Mouse (Mus musculus): ENCODE measurements at regions not wholly inside any gene's neighbourhood (a gene's known extent, or its start where the extent isn't known, plus 50 kb on each side); places are given as distances from the start of the nearest gene placed in this dataset.

GRCm38 (mm10) chr10:65114586-65114985 is 1024.5 kb upstream of the Lrrtm3 start:
- Histone ChIP-seq H3K27ac (replicated peaks) (no peak overlapping the region), H3K9ac (no peak overlapping the region), H3K4me2 (no peak overlapping the region), H3K4me1 (replicated peaks) (no peaks in the 10 kb centered on the region), H3K36me3 (replicated peaks) (no peaks in the 10 kb centered on the region), H3K4me3 (replicated peaks) (no peak overlapping the region), H3K9me3 (replicated peaks) (no peaks in the 10 kb centered on the region), H3K27me3 (no peaks in the 10 kb centered on the region)
- no peak for ATAC-seq (ENCODE audit: insufficient read depth)

- H3K4me1 ChIP-seq (replicated peaks), result no peaks in the 10 kb centered on the region
- ATAC-seq (ENCODE audit: insufficient read depth), result no peak
- H3K4me3 ChIP-seq (replicated peaks), result no peak overlapping the region
- 52% methylated on average over 5 of the region's 5 CpGs for WGBS (ENCODE audit: insufficient replicate concordance)
- no peaks in the 10 kb centered on the region for H3K36me3 ChIP-seq (replicated peaks)
- no peaks in the 10 kb centered on the region for H3K27me3 ChIP-seq
- H3K4me2 ChIP-seq, result no peak overlapping the region
- no peaks in the 10 kb centered on the region for H3K9me3 ChIP-seq (replicated peaks)
- no peak overlapping the region for H3K9ac ChIP-seq
- H3K27ac ChIP-seq (replicated peaks), result no peak overlapping the region
These were observed 1020.7 kb upstream of the Lrrtm3 start for GRCm38 (mm10) chr10:65110729-65111128.

- Histone ChIP-seq H3K4me1 (replicated peaks) (no peaks in the 10 kb centered on the region), H3K4me3 (replicated peaks) (no peak overlapping the region), H3K27ac (replicated peaks) (no peak overlapping the region), H3K4me2 (no peak overlapping the region), H3K36me3 (replicated peaks) (no peaks in the 10 kb centered on the region), H3K9ac (no peak overlapping the region), H3K27me3 (no peaks in the 10 kb centered on the region), H3K9me3 (replicated peaks) (no peaks in the 10 kb centered on the region)
- WGBS (ENCODE audit: insufficient replicate concordance), result 50% methylated on average over 2 of the region's 2 CpGs
- no peak for ATAC-seq (ENCODE audit: insufficient read depth)
These were observed 1017.3 kb upstream of the Lrrtm3 start for GRCm38 (mm10) chr10:65107413-65107812.

GRCm38 (mm10) chr10:65084446-65084845 is 994.4 kb upstream of the Lrrtm3 start:
- ATAC-seq (ENCODE audit: insufficient read depth), result no peak
- 51% methylated on average over 2 of the region's 2 CpGs for WGBS (ENCODE audit: insufficient replicate concordance)
- Histone ChIP-seq H3K4me3 (replicated peaks) (no peak overlapping the region), H3K4me2 (no peak overlapping the region), H3K9me3 (replicated peaks) (no peaks in the 10 kb centered on the region), H3K9ac (no peak overlapping the region), H3K27ac (replicated peaks) (no peak overlapping the region), H3K4me1 (replicated peaks) (no peaks in the 10 kb centered on the region), H3K27me3 (no peaks in the 10 kb centered on the region), H3K36me3 (replicated peaks) (no peaks in the 10 kb centered on the region)

GRCm38 (mm10) chr10:65081638-65082037 is 991.6 kb upstream of the Lrrtm3 start:
- no peak overlapping the region for H3K9ac ChIP-seq
- H3K4me2 ChIP-seq, result no peak overlapping the region
- no peak overlapping the region for H3K4me3 ChIP-seq (replicated peaks)
- 65% methylated on average over 1 of the region's 1 CpGs for WGBS (ENCODE audit: insufficient replicate concordance)
- no peaks in the 10 kb centered on the region for H3K27me3 ChIP-seq
- ATAC-seq (ENCODE audit: insufficient read depth), result no peak
- no peak overlapping the region for H3K27ac ChIP-seq (replicated peaks)
- H3K4me1 ChIP-seq (replicated peaks), result no peaks in the 10 kb centered on the region
- H3K36me3 ChIP-seq (replicated peaks), result no peaks in the 10 kb centered on the region
- H3K9me3 ChIP-seq (replicated peaks), result no peaks in the 10 kb centered on the region

- Histone ChIP-seq H3K27ac (replicated peaks) (no peak overlapping the region), H3K27me3 (no peaks in the 10 kb centered on the region), H3K4me3 (replicated peaks) (no peak overlapping the region), H3K4me2 (no peak overlapping the region), H3K4me1 (replicated peaks) (no peaks in the 10 kb centered on the region), H3K9ac (no peak overlapping the region), H3K9me3 (replicated peaks) (no peaks in the 10 kb centered on the region), H3K36me3 (replicated peaks) (no peaks in the 10 kb centered on the region)
- ATAC-seq (ENCODE audit: insufficient read depth), result peak; percentile 47
These were observed 968.0 kb upstream of the Lrrtm3 start for GRCm38 (mm10) chr10:65058086-65058485.
